Mouse (Mus musculus) heart, embryonic 16.5 days (tissue): ENCODE results near the gene Pinlyp. TPM values are rescaled to one million over a fixed set of nuclear protein-coding genes. Genes with fewer than 3 reads are reported as not detected.

ENCODE experiments used
- ATAC-seq: fragments of 200-750 bp; cut with Nextera tagmentation; replicated peaks from 2 replicates; pipeline ENCODE4 v1.8.0; 2017; ENCODE audit warnings: moderate number of reproducible peaks; ENCODE audit not compliant: insufficient read depth, low FRiP score; ENCODE audit errors: extremely low read depth
- H3K27ac ChIP-seq: fragments of 300-500 bp; sonication (generic); 2 replicates; pipeline ENCODE4 v1.5.1; 2014; ENCODE audit warnings: mild to moderate bottlenecking, low read length, control low read depth, moderate library complexity
- H3K27me3 ChIP-seq: fragments of 300-500 bp; sonication (generic); 2 replicates; pipeline ENCODE4 v1.6.1; 2014; ENCODE audit warnings: low read length, mixed read lengths; ENCODE audit not compliant: control insufficient read depth, insufficient read depth
- H3K36me3 ChIP-seq: fragments of 300-500 bp; sonication (generic); 2 replicates; pipeline ENCODE4 v1.6.1; 2014; ENCODE audit not compliant: control insufficient read depth, insufficient read depth
- H3K4me1 ChIP-seq: fragments of 300-500 bp; sonication (generic); 2 replicates; pipeline ENCODE4 v1.6.1; 2014; ENCODE audit warnings: low read length, mixed read lengths; ENCODE audit not compliant: control insufficient read depth, insufficient read depth
- H3K4me2 ChIP-seq: fragments of 300-500 bp; sonication (generic); 2 replicates; pipeline ENCODE4 v1.6.1; 2014; ENCODE audit warnings: low read depth, mild to moderate bottlenecking, control low read depth, low read length
- H3K4me3 ChIP-seq: fragments of 300-500 bp; sonication (generic); 2 replicates; pipeline ENCODE4 v1.5.1; 2014; ENCODE audit warnings: mild to moderate bottlenecking, control low read depth, low read length
- H3K9ac ChIP-seq: fragments of 300-500 bp; sonication (generic); 2 replicates; pipeline ENCODE4 v1.6.1; 2014; ENCODE audit warnings: low read length, control low read depth
- H3K9me3 ChIP-seq: fragments of 300-500 bp; sonication (generic); replicated peaks from 2 replicates; pipeline ENCODE4 v1.6.1; 2016; ENCODE audit warnings: low read length; ENCODE audit not compliant: control insufficient read depth
- WGBS: fragments of 180-500 bp; shearing (Covaris S2); extraction: QIAGEN DNeasy Blood & Tissue Kit; methylation state at CpG from one replicate; pipeline ENCODE4 v1.1.7; 2014; 5-methylcytosine and 5-hydroxymethylcytosine counted together
- polyA plus RNA-seq: library from polyadenylated mRNA; unstranded; fragments of >200 nt; fragmentation: Nextera tagmentation; extraction: Ambion mirVana; gene quantifications from 2 replicates; pipeline ENCODE4 v1.2.1, GENCODE M21; 2015

The Pinlyp gene
- 0.17 TPM in 2 replicates for polyA plus RNA-seq

- peaks cover 10% of the 10 kb centered on the region; the same call in 1 of the 2 replicates for H3K36me3 ChIP-seq
- peak within 1 kb of the TSS; percentile 94 for H3K9ac ChIP-seq
- peaks cover 13% of the 10 kb centered on the region for H3K4me1 ChIP-seq
- H3K27me3 ChIP-seq = no peaks in the 10 kb centered on the region
- 38% methylated on average over 13 of the region's 13 CpGs for WGBS
- no peak for ATAC-seq
- peak within 1 kb of the TSS; percentile 72 for H3K27ac ChIP-seq
- peak within 1 kb of the TSS; percentile 79 for H3K4me2 ChIP-seq
- peak within 1 kb of the TSS; percentile 89 for H3K4me3 ChIP-seq
- peaks cover 3% of the 10 kb centered on the region; the same call in 1 of the 2 replicates for H3K9me3 ChIP-seq
Measured at GRCm38 (mm10) chr7:24546068-24546614, at the start of gene Pinlyp, which contains the start of gene Xrcc1. TSS of gene Pinlyp (minus strand) at chr7:24546118. TSS of gene Xrcc1 (plus strand) at chr7:24546289.

GRCm38 (mm10) chr7:24595464-24595863 lies 49.5 kb upstream of the Pinlyp start:
- no peaks in the 10 kb centered on the region for H3K27me3 ChIP-seq
- peaks cover 3% of the 10 kb centered on the region; the same call in 1 of the 2 replicates for H3K4me1 ChIP-seq
- WGBS = 74% methylated on average over 2 of the region's 2 CpGs
- H3K4me2 ChIP-seq = no peak overlapping the region
- H3K27ac ChIP-seq = no peak overlapping the region
- no peaks in the 10 kb centered on the region for H3K9me3 ChIP-seq
- H3K9ac ChIP-seq = no peak overlapping the region
- H3K4me3 ChIP-seq = no peak overlapping the region
- no peak for ATAC-seq
- no peaks in the 10 kb centered on the region for H3K36me3 ChIP-seq

- H3K27ac ChIP-seq = no peak overlapping the region
- H3K9ac ChIP-seq = peak overlapping the region; percentile 86
- H3K36me3 ChIP-seq = no peaks in the 10 kb centered on the region
- WGBS = 5% methylated on average over 13 of the region's 13 CpGs
- no peak for ATAC-seq
- H3K9me3 ChIP-seq = no peaks in the 10 kb centered on the region
- H3K4me1 ChIP-seq = peaks cover 3% of the 10 kb centered on the region; the same call in 1 of the 2 replicates
- no peaks in the 10 kb centered on the region for H3K27me3 ChIP-seq
- H3K4me2 ChIP-seq = peak overlapping the region; percentile 93
- H3K4me3 ChIP-seq = peak overlapping the region; percentile 86
Measured at GRCm38 (mm10) chr7:24594309-24594803, 48.4 kb upstream of the Pinlyp start.

- peak; percentile 94 for ATAC-seq
- H3K4me2 ChIP-seq = peak overlapping the region; percentile 93
- no peaks in the 10 kb centered on the region for H3K27me3 ChIP-seq
- peaks cover 3% of the 10 kb centered on the region; the same call in 1 of the 2 replicates for H3K4me1 ChIP-seq
- H3K4me3 ChIP-seq = peak overlapping the region; percentile 86
- H3K27ac ChIP-seq = 0 out of 2 replicates have a peak overlapping the region, but pooled peaks have one; percentile 20
- no peaks in the 10 kb centered on the region for H3K36me3 ChIP-seq
- no peaks in the 10 kb centered on the region for H3K9me3 ChIP-seq
- WGBS = 2% methylated on average over 39 of the region's 39 CpGs
- peak overlapping the region; percentile 86 for H3K9ac ChIP-seq
Measured at GRCm38 (mm10) chr7:24593621-24594308, 47.8 kb upstream of the Pinlyp start.

- Histone ChIP-seq H3K4me2 (no peak overlapping the region), H3K4me1 (peaks cover 3% of the 10 kb centered on the region; the same call in 1 of the 2 replicates), H3K4me3 (no peak overlapping the region), H3K27ac (no peak overlapping the region), H3K36me3 (no peaks in the 10 kb centered on the region), H3K27me3 (no peaks in the 10 kb centered on the region), H3K9me3 (no peaks in the 10 kb centered on the region), H3K9ac (no peak overlapping the region)
- no peak for ATAC-seq
- 81% methylated on average over 6 of the region's 6 CpGs for WGBS
Measured at GRCm38 (mm10) chr7:24592781-24593180, 46.9 kb upstream of the Pinlyp start.

GRCm38 (mm10) chr7:24592163-24592562 lies 46.2 kb upstream of the Pinlyp start:
- ATAC-seq = no peak
- Histone ChIP-seq H3K27me3 (peaks cover 2% of the 10 kb centered on the region), H3K4me3 (no peak overlapping the region), H3K9ac (no peak overlapping the region), H3K4me1 (peaks cover 6% of the 10 kb centered on the region), H3K36me3 (no peaks in the 10 kb centered on the region), H3K9me3 (no peaks in the 10 kb centered on the region), H3K27ac (no peak overlapping the region), H3K4me2 (no peak overlapping the region)
- 49% methylated on average over 4 of the region's 4 CpGs for WGBS

GRCm38 (mm10) chr7:24591735-24592134 lies 45.8 kb upstream of the Pinlyp start:
- no peak for ATAC-seq
- H3K9me3 ChIP-seq = no peaks in the 10 kb centered on the region
- H3K36me3 ChIP-seq = no peaks in the 10 kb centered on the region
- H3K4me3 ChIP-seq = no peak overlapping the region
- H3K9ac ChIP-seq = no peak overlapping the region
- peaks cover 9% of the 10 kb centered on the region for H3K4me1 ChIP-seq
- peaks cover 6% of the 10 kb centered on the region for H3K27me3 ChIP-seq
- 62% methylated on average over 5 of the region's 5 CpGs for WGBS
- no peak overlapping the region for H3K4me2 ChIP-seq
- H3K27ac ChIP-seq = no peak overlapping the region

- Histone ChIP-seq H3K27ac (no peak overlapping the region), H3K9me3 (no peaks in the 10 kb centered on the region), H3K4me1 (peaks cover 9% of the 10 kb centered on the region), H3K4me2 (no peak overlapping the region), H3K36me3 (no peaks in the 10 kb centered on the region), H3K4me3 (no peak overlapping the region), H3K27me3 (peaks cover 31% of the 10 kb centered on the region), H3K9ac (no peak overlapping the region)
- 65% methylated on average over 13 of the region's 13 CpGs for WGBS
- no peak for ATAC-seq
Measured at GRCm38 (mm10) chr7:24588336-24588735, 42.4 kb upstream of the Pinlyp start.
